Mouse (Mus musculus): ENCODE measurements at regions not wholly inside any gene's neighbourhood (a gene's known extent, or its start where the extent isn't known, plus 50 kb on each side); places are given as distances from the start of the nearest gene placed in this dataset.
A peak's percentile ranks its signal among the peaks of the same experiment; 100 is the strongest.

GRCm38 (mm10) chr11:52615622-52616021 lies 148.8 kb upstream of the Fstl4 start:
- no peak for DNase-seq
- intact Hi-C loops (cut with DNase I): no loop called here

DNA sequence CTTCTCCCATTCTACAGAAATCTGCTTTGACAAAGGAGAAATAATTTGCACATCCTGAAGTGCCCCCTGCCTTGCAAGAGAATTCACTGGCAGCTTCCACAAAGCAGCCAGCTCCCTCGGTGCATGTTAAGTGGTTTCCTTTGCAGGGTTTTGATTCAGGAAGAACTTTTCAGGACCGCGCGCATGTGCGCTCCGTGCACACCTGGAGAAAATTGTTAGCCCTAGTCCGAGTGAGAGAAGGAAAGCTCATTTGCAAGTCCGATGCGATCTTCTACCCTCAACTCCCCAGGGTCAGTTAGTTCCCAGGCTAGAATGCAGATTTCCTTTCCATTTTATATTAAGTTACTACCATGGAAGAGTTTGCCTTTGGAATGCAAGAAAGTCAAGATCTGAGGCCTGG lies 145.8 kb upstream of the Fstl4 start:
- DNase-seq: no peak
- intact Hi-C loops (cut with DNase I): no loop called here

- no peak for DNase-seq
- intact Hi-C loops (cut with DNase I): no loop called here
Observed at GRCm38 (mm10) chr11:52622861-52623260, 141.6 kb upstream of the Fstl4 start.

DNA sequence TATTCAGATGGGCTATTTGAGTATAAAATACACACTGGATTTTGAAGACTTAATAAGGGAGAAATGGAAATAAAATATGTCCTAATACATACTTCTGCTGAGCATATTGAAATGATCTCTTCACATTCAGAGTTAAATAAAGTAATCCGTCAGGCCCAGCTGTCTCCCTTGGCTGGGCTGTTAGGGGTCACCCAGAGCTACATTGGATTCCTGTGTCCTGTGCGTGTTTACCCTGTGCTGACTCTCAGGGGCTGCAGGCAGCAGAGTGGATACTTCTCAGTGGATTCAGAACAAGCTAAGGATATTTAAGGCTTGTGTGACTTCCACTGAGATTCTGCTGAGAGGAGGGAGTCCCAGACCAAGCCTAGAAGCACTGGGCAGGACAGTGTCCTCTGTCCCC lies 135.6 kb upstream of the Fstl4 start:
- DNase-seq: no peak
- intact Hi-C loops (cut with DNase I): no loop called here

DNA sequence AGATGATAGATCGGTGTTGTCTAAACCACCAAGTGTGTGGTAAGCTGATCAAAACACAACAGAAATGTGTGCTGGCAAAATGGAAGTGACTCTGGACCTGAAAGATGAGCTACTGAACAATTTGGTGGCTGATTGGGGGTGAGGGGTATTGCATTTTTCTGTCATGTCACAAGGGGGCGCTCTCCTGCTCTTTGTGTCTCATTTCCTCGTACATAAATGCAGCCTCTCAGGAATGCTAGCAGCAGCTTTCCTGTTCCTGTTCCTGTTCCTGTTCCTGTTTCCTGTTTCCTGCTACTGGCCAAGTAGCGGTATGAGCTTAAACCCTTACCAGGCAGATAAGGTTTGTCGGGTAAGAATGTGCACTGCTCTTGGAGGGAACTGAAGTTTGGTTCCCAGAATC lies 134.7 kb upstream of the Fstl4 start:
- intact Hi-C loops (cut with DNase I): no loop called here
- no peak for DNase-seq

GRCm38 (mm10) chr11:52631579-52631978 lies 132.9 kb upstream of the Fstl4 start:
- intact Hi-C loops (cut with DNase I): no loop called here
- DNase-seq: no peak

DNA sequence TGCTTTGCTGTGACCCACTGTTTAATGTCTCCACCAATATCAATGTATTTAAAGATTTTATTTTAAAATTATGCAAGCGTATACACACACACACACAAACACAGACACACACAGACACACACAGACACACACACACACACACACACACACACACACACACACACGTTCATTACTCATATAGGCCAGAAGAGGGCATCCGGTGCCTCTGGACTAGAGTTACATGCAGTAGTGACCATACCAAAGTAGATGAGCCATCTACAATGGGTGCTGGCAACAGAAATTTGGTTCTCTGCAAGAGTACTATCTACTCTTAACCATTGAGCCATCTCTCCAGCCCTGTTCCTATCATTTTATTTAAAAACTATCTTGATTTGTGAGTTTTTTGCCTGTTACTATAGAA lies 130.2 kb upstream of the Fstl4 start:
- no peak for DNase-seq
- intact Hi-C loops (cut with DNase I): no loop called here

DNA sequence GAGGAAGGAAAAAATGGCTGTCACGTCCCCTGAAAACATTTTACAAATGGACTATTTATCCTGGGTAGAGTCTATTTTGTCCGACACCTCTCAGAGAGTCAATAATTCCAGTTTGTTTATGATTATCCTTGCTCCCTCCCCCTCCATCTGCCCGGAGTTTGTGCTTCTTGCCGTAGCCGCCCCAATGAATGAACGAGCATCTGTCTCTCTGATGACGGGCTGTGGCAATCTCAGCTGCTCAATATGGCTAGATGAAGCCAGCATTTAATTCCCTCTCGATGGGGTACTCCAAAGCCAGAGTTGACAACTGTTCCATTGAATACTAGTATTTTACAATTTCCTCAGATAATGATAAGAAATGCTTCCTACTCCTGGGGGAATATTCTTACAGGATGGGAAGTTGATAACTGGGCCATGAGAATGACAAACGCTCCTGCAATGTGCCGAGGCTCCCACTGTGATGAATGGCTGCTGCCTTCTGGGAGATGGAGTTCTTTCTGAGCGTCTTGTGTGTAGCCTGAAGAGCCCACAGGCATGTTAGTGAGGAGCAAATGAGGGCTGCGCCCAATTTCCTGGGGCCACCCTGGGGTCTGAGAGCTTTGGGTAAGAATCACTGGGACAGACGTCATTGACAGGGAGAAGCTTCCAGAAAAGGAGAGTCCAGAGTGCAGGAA lies 128.6 kb upstream of the Fstl4 start:
- peak; percentile 40 for DNase-seq
- intact Hi-C loops (cut with DNase I): no loop called here

- DNase-seq: no peak
- intact Hi-C loops (cut with DNase I): no loop called here
Observed at GRCm38 (mm10) chr11:52638939-52639338, 125.5 kb upstream of the Fstl4 start.

DNA sequence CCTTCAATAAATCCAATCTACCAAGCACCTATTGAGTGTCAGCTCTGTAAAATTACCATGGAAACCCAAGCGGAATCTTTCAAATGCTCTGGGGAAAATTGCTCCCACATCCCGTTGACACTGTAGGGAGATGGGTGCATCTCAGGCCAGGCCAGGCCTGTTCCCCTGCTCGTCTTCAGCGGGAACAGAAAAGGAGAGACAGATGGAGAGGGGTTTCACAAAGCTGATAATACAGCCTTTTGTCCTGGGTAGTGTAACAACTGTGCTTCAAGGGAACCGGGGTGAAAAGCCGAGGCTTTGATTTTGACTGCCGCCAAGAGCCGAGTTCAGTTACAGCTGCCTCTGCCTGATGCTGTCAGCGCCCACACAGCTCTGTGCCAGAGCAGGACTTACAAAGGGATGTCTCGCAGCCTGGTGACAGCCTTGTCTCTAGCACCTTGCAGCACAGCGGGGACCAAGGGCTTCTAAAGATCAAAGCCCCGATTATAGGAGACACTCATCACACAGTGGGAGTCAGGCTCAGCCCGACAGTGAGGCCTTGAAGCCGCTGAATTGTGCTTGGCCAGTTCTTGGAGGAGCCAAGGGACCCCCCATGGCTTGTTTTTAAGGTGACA lies 122.6 kb upstream of the Fstl4 start:
- intact Hi-C loops (cut with DNase I): no loop called here
- peak; percentile 19 for DNase-seq

- intact Hi-C loops (cut with DNase I): no loop called here
- no peak for DNase-seq
Observed at GRCm38 (mm10) chr11:52644081-52644768, 120.2 kb upstream of the Fstl4 start.

DNA sequence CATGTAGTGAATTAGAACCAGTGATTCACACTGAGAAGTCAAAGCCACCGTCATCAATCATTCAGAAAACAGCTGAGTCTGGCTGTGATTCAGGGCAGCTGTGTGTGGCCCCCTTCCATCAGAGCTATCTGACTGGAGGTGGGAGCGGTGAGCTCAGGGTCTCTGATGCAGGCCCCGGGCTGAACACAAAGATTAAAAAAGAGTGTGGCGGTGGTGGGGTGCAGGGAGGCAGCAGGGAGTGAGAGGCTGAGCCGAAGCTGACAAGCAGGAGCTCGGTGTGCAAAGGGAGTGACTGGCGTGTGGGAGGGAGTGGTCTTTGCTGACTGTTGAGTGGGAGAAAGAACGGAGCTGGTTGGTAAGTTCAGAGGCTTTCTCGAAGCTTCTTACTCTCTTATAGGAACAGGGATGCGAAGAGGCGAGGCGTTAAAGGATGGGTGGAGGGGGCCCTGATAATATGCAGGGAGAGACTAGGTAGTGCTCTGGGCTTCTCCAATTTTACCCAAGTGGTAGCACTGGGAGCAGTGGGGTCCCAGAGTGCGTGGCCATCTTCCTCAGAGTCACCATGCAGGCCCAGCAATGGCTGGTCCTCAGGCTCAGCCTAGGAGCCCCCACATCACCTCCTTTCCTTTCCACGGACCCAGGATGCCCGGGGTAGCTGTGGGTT lies 116.1 kb upstream of the Fstl4 start:
- no peak for DNase-seq
- intact Hi-C loops (cut with DNase I): no loop called here

GRCm38 (mm10) chr11:52648849-52649400 lies 115.5 kb upstream of the Fstl4 start:
- intact Hi-C loops (cut with DNase I): no loop called here
- DNase-seq: no peak

DNA sequence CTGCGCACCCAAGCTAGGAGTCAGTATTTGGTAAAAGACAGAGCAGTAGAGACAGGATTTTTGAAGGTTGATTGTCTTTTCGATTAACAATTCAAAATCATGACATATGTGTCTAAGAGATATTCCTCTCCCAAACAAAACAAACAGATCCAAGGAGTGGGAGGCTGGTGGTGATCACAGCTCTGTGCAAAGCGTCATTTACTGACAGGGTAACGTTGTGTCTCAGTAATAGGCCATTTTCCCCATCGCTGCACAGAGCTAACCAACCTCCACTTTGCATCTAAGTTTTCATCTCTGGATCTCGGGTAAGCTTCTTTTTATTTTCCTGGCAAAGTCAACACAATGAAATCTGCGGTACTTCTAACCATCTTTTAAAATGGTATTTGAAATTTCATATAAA lies 109.8 kb upstream of the Fstl4 start:
- intact Hi-C loops (cut with DNase I): no loop called here
- no peak for DNase-seq

- intact Hi-C loops (cut with DNase I): no loop called here
- no peak for DNase-seq
Observed at GRCm38 (mm10) chr11:52655720-52656474, 108.5 kb upstream of the Fstl4 start.

DNA sequence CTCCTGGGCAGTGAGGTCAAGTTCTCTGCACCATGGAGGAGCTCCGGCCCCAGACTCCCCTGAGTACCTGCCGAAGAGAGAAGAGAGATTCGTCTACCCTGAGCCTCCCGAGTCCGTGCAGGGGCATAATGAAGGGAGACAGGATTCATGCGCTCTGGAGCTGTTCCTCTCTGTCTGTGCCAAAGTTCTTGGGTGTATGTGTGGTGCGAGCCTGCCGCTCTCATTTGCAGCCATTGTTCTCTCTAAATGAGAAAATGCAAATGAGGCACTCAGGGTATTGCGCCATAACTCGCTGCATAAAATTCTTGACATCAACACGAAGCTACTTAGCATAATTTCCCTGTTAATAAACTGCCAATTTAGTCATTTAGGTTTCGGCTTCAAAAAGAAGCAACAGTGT lies 103.2 kb upstream of the Fstl4 start:
- peak; percentile 15 for DNase-seq
- intact Hi-C loops (cut with DNase I): no loop called here

DNA sequence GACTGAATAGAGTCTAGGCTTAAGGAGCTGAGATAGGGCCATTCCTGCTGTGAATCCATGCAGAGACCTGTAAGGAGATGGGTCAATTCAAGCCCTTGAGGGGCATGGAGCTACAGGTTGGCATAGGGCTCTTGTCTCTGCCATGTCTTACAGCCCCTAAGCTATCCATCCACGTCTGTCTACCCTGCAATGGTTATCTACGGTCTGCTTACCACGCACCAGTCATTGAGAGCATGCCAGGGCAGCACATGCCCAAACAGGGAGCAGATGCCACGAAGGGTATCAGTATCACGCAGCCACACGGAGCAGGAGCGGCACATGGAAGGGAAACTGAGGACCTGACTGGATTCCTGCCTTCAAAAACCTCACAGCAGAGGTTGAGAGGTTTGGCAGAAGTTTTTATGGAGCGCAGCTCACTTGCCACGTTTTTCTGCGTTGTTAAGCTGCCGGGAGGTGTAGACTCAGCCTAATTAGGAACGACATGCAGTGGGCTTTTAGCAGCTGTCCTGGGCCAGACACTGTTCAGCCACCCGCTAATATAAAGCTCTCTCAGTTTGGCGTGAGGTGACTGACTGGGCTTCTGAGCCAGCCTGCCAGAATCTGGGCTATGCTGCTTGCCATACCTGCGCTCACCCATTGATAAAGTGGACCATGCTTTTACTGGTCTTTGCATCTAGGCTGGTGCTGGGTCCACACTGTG lies 102.4 kb upstream of the Fstl4 start:
- intact Hi-C loops (cut with DNase I): no loop called here
- DNase-seq: no peak

DNA sequence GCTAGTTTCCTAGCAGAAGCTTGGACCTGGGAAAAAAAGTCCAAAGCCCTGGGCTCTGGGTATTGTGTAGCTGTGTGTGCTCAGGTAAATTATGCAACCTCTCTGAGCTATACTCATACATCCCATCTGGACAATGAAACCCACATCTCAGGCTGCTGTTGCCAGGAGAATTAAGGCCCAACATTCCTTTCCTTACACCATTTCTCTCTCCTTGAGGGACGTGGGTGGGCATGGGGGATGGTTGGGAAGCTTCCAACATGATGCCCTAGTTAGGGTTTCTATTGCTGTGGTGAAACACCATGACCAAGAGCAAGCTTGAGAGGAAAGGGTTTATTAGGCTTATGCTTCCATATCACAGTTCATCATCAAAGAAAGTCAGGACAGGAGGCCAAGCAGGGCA lies 99.1 kb upstream of the Fstl4 start:
- no peak for DNase-seq
- intact Hi-C loops (cut with DNase I): no loop called here

- intact Hi-C loops (cut with DNase I): no loop called here
- no peak for DNase-seq
Observed at GRCm38 (mm10) chr11:52675022-52675421, 89.4 kb upstream of the Fstl4 start.

- no peak for DNase-seq
- intact Hi-C loops (cut with DNase I): no loop called here
Observed at GRCm38 (mm10) chr11:52678259-52678658, 86.2 kb upstream of the Fstl4 start.
